Mouse (Mus musculus): Measurements from ENCODE around the gene Tmem216. TPM values are rescaled to one million over a fixed set of nuclear protein-coding genes. Genes with fewer than 3 reads are reported as not detected.

Tmem216 gene
- polyA plus RNA-seq, 2 experiments: 51.3 to 55.8 TPM

DNA sequence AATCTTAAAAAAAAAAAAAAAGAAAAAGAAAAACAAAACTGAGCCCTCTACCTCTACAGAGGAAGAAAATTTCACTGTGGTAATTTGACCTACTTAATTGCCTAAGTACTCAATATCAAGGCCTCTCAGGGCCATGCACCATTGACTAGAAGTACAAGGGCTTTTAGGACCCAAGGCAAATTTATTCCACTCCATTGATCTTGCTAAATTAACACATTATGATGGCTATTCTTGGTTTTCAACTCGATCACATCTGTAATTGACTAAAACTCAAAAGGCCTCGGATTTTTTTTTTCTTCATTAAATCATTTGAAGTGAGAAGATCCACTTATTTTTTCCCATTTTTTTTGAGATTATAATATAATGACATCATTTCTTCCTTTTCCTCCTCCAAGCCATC is 1.4 kb upstream of the Tmem216 start:
- H3K9me3 ChIP-seq (ENCODE audit: control insufficient read depth, low read length): no peaks in the 10 kb centered on the region
- ATAC-seq (ENCODE audit: low FRiP score, low read depth): no peak
- TF ChIP-seq POLR2A (IDR thresholded peaks at IDR 0.05; ENCODE audit: borderline replicate concordance, extremely low read depth, insufficient read depth, insufficient read length): no peak
- no peak overlapping the region for H3K4me3 ChIP-seq (replicated peaks; ENCODE audit: low read length)
- H3K4me2 ChIP-seq (replicated peaks; ENCODE audit: low read depth, low read length, severe bottlenecking): no peak overlapping the region
- 78% methylated on average over 2 of the region's 2 CpGs for WGBS
- no peak overlapping the region for H3K9ac ChIP-seq (ENCODE audit: low read depth, low read length, severe bottlenecking)
- H3K27ac ChIP-seq (replicated peaks; ENCODE audit: low read depth, low read length): no peak overlapping the region
- H3K4me1 ChIP-seq (ENCODE audit: control insufficient read depth, insufficient read depth, low read length): peaks cover 15% of the 10 kb centered on the region
- H3K36me3 ChIP-seq (ENCODE audit: control insufficient read depth, insufficient read depth, low read length): 0 out of 2 replicates have a peak, but pooled peaks cover 5% of the 10 kb centered on the region
- no peak for DNase-seq (ENCODE audit: low spot score)
- H3K27me3 ChIP-seq (ENCODE audit: control insufficient read depth, insufficient read depth, low read length): no peaks in the 10 kb centered on the region

DNA sequence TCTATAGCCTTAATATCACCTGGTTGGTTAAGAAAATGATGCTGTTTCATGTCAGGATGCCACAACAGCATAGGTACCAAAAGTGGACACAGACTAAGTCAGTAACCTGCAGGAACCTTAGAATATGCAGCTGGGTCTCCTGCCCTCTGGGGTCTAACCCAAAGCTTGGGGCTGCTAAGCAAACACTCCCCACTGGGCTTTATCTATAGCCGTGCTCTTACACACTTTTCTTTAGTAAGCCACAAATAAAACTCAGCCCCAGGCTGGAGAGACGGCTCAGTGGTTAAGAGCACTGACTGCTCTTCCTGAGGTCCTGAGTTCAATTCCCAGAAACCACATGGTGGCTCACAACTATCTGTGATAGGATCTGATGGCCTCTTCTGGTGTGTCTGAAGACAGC is 963 bp upstream of the Tmem216 start:
- Histone ChIP-seq H3K4me2 (replicated peaks; ENCODE audit: low read depth, low read length, severe bottlenecking) (no peak overlapping the region), H3K4me3 (replicated peaks; ENCODE audit: low read length) (no peak overlapping the region), H3K4me1 (ENCODE audit: control insufficient read depth, insufficient read depth, low read length) (peaks cover 15% of the 10 kb centered on the region), H3K27ac (replicated peaks; ENCODE audit: low read depth, low read length) (no peak overlapping the region), H3K27me3 (ENCODE audit: control insufficient read depth, insufficient read depth, low read length) (no peaks in the 10 kb centered on the region), H3K36me3 (ENCODE audit: control insufficient read depth, insufficient read depth, low read length) (0 out of 2 replicates have a peak, but pooled peaks cover 8% of the 10 kb centered on the region), H3K9me3 (ENCODE audit: control insufficient read depth, low read length) (no peaks in the 10 kb centered on the region), H3K9ac (ENCODE audit: low read depth, low read length, severe bottlenecking) (no peak overlapping the region)
- 66% methylated on average over 2 of the region's 2 CpGs for WGBS
- TF ChIP-seq POLR2A (IDR thresholded peaks at IDR 0.05; ENCODE audit: borderline replicate concordance, extremely low read depth, insufficient read depth, insufficient read length): no peak
- DNase-seq (ENCODE audit: low spot score) (no peak), ATAC-seq (ENCODE audit: low FRiP score, low read depth) (no peak)

DNA sequence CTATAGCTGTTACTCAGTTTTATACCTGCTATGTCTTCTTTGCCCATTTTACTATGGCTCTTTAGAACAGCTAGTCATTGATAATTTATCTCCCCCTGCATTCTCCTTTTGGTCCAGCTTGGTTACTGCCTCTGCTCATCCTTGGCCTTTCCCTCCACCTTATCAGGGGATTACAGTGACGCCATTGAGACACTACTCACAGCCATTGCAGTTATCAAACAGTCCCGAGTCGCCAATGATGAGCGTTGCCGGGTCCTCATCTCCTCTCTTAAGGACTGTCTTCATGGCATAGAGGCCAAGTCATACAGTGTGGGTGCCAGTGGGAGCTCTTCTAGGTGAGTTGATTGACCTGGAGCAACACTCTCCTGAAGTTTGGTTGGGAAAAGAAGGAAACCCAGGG is 16.6 kb downstream of the Tmem216 start:
- Histone ChIP-seq H3K4me2 (replicated peaks; ENCODE audit: low read depth, low read length, severe bottlenecking) (no peak overlapping the region), H3K27ac (replicated peaks; ENCODE audit: low read depth, low read length) (no peak overlapping the region), H3K4me3 (replicated peaks; ENCODE audit: low read length) (no peak overlapping the region), H3K27me3 (ENCODE audit: control insufficient read depth, insufficient read depth, low read length) (no peaks in the 10 kb centered on the region), H3K9ac (ENCODE audit: low read depth, low read length, severe bottlenecking) (no peak overlapping the region), H3K9me3 (ENCODE audit: control insufficient read depth, low read length) (no peaks in the 10 kb centered on the region), H3K36me3 (ENCODE audit: control insufficient read depth, insufficient read depth, low read length) (peaks cover 90% of the 10 kb centered on the region), H3K4me1 (ENCODE audit: control insufficient read depth, insufficient read depth, low read length) (no peaks in the 10 kb centered on the region)
- DNase-seq (ENCODE audit: low spot score) (no peak), ATAC-seq (ENCODE audit: low FRiP score, low read depth) (no peak)
- WGBS: 96% methylated on average over 5 of the region's 5 CpGs
- TF ChIP-seq POLR2A (IDR thresholded peaks at IDR 0.05; ENCODE audit: borderline replicate concordance, extremely low read depth, insufficient read depth, insufficient read length): no peak

DNA sequence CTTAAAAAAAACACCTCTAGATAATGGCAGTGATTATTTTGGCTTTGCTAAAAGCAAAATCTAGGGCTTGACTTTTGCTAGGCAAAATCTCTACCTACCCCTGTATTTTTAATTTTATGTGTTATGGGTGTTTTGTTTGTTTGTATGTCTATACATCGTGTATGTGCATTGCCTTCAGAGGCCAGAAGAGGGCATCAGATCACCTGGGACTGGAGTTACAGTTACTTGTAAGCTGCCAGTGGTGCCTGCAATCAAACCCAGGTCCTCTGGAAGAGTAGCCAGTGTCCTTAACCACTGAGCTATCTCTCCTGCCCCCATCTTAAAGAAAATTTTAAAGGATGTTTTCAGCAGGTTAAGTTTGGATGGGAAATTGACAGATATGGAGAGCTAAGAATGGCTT is 26.0 kb downstream of the Tmem216 start:
- Histone ChIP-seq H3K9ac (ENCODE audit: low read depth, low read length, severe bottlenecking) (no peak overlapping the region), H3K4me2 (replicated peaks; ENCODE audit: low read depth, low read length, severe bottlenecking) (no peak overlapping the region), H3K36me3 (ENCODE audit: control insufficient read depth, insufficient read depth, low read length) (peaks cover 65% of the 10 kb centered on the region), H3K4me1 (ENCODE audit: control insufficient read depth, insufficient read depth, low read length) (peaks cover 16% of the 10 kb centered on the region), H3K9me3 (ENCODE audit: control insufficient read depth, low read length) (no peaks in the 10 kb centered on the region), H3K27ac (replicated peaks; ENCODE audit: low read depth, low read length) (no peak overlapping the region), H3K4me3 (replicated peaks; ENCODE audit: low read length) (no peak overlapping the region), H3K27me3 (ENCODE audit: control insufficient read depth, insufficient read depth, low read length) (no peaks in the 10 kb centered on the region)
- ATAC-seq (ENCODE audit: low FRiP score, low read depth) (no peak), DNase-seq (ENCODE audit: low spot score) (no peak)
- 93% methylated on average over 1 of the region's 1 CpGs for WGBS
- no peak for TF ChIP-seq POLR2A (IDR thresholded peaks at IDR 0.05; ENCODE audit: borderline replicate concordance, extremely low read depth, insufficient read depth, insufficient read length)

DNA sequence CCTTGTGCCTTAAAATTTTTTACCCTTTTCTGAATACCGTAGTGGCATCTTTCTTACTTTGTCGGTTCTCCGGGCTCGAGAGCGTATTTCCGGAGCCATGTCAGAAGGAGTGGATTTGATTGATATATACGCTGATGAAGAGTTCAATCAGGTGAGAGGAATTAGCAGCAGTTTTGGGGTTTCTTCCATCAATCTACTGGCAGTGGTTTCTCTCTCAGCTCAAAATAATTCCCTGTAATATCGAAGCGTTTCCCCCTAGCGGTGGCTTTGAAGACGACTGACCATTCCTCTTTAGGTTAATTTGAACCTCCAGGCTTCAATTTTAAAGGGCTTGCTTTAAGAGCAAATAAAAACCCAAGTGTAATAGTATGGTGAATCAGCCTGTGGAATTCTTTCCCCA is 30.1 kb downstream of the Tmem216 start, which contains the start of gene Sdhaf2:
Sdhaf2 (minus strand) TSS at position 233 of the 400 bp plus-strand sequence.
- ATAC-seq (ENCODE audit: low FRiP score, low read depth) (no peak), DNase-seq (ENCODE audit: low spot score) (peak; percentile 82)
- no peaks in the 10 kb centered on the region for H3K9me3 ChIP-seq (ENCODE audit: control insufficient read depth, low read length)
- H3K4me2 ChIP-seq (replicated peaks; ENCODE audit: low read depth, low read length, severe bottlenecking): peak within 1 kb of the TSS; percentile 68
- H3K4me1 ChIP-seq (ENCODE audit: control insufficient read depth, insufficient read depth, low read length): peaks cover 19% of the 10 kb centered on the region
- peak within 1 kb of the TSS; percentile 97 for H3K9ac ChIP-seq (ENCODE audit: low read depth, low read length, severe bottlenecking)
- H3K27me3 ChIP-seq (ENCODE audit: control insufficient read depth, insufficient read depth, low read length): no peaks in the 10 kb centered on the region
- TF ChIP-seq POLR2A (IDR thresholded peaks at IDR 0.05; ENCODE audit: borderline replicate concordance, extremely low read depth, insufficient read depth, insufficient read length): no peak
- peak within 1 kb of the TSS; percentile 96 for H3K27ac ChIP-seq (replicated peaks; ENCODE audit: low read depth, low read length)
- peak within 1 kb of the TSS; percentile 89 for H3K4me3 ChIP-seq (replicated peaks; ENCODE audit: low read length)
- WGBS: 0% methylated on average over 11 of the region's 11 CpGs
- peaks cover 33% of the 10 kb centered on the region for H3K36me3 ChIP-seq (ENCODE audit: control insufficient read depth, insufficient read depth, low read length)

All from limb, embryonic 14.5 days (tissue).